Mouse (Mus musculus): ENCODE results near the gene Prkag1. TPM values are rescaled to one million over a fixed set of nuclear protein-coding genes. Genes with fewer than 3 reads are reported as not detected.

Prkag1 gene
- polyA plus RNA-seq, 1 experiment from 2014 or later: 71.7 TPM

GRCm38 (mm10) chr15:98789661-98790535 lies 41.4 kb downstream of the Prkag1 start, which contains the start of gene Wnt1:
TSS of gene Wnt1 (plus strand) at chr15:98789857.
- Histone ChIP-seq H3K36me3 (ENCODE audit: control insufficient read depth, insufficient read depth, low read length) (no peaks in the 10 kb centered on the region), H3K4me2 (ENCODE audit: low read depth, low read length) (peak within 1 kb of the TSS; percentile 29; the same call in 1 of the 2 replicates), H3K4me1 (ENCODE audit: control insufficient read depth, insufficient read depth, low read length) (0 out of 2 replicates have a peak, but pooled peaks cover 9% of the 10 kb centered on the region), H3K27me3 (replicated peaks; ENCODE audit: control insufficient read depth, insufficient read depth, low read length) (peaks cover 81% of the 10 kb centered on the region), H3K9me3 (ENCODE audit: control insufficient read depth, low read length) (peaks cover 4% of the 10 kb centered on the region; the same call in 1 of the 2 replicates), H3K4me3 (ENCODE audit: low read depth, low read length) (peak within 1 kb of the TSS; percentile 16), H3K27ac (replicated peaks; ENCODE audit: low read depth, low read length) (no peak within 1 kb of the TSS), H3K9ac (ENCODE audit: low read depth, low read length) (no peak within 1 kb of the TSS)
- DNase-seq (ENCODE audit: low spot score) (no peak), ATAC-seq (ENCODE audit: low read depth) (no peak)
- 3% methylated on average over 43 of the region's 51 CpGs for WGBS

- Histone ChIP-seq H3K4me2 (ENCODE audit: low read depth, low read length) (no peak overlapping the region), H3K27ac (replicated peaks; ENCODE audit: low read depth, low read length) (no peak overlapping the region), H3K4me1 (ENCODE audit: control insufficient read depth, insufficient read depth, low read length) (0 out of 2 replicates have a peak, but pooled peaks cover 9% of the 10 kb centered on the region), H3K27me3 (replicated peaks; ENCODE audit: control insufficient read depth, insufficient read depth, low read length) (peaks cover 73% of the 10 kb centered on the region), H3K9me3 (ENCODE audit: control insufficient read depth, low read length) (peaks cover 4% of the 10 kb centered on the region; the same call in 1 of the 2 replicates), H3K36me3 (ENCODE audit: control insufficient read depth, insufficient read depth, low read length) (no peaks in the 10 kb centered on the region), H3K9ac (ENCODE audit: low read depth, low read length) (no peak overlapping the region), H3K4me3 (ENCODE audit: low read depth, low read length) (peak overlapping the region; percentile 14; the same call in 1 of the 2 replicates)
- ATAC-seq (ENCODE audit: low read depth): no peak
- no peak for DNase-seq (ENCODE audit: low spot score)
- 11% methylated on average over 24 of the region's 24 CpGs for WGBS
These were observed 42.2 kb downstream of the Prkag1 start for GRCm38 (mm10) chr15:98788972-98789660.

- Histone ChIP-seq H3K4me2 (ENCODE audit: low read depth, low read length) (no peak overlapping the region), H3K27ac (replicated peaks; ENCODE audit: low read depth, low read length) (no peak overlapping the region), H3K4me3 (ENCODE audit: low read depth, low read length) (no peak overlapping the region), H3K4me1 (ENCODE audit: control insufficient read depth, insufficient read depth, low read length) (0 out of 2 replicates have a peak, but pooled peaks cover 8% of the 10 kb centered on the region), H3K9me3 (ENCODE audit: control insufficient read depth, low read length) (peaks cover 4% of the 10 kb centered on the region; the same call in 1 of the 2 replicates), H3K9ac (ENCODE audit: low read depth, low read length) (no peak overlapping the region), H3K36me3 (ENCODE audit: control insufficient read depth, insufficient read depth, low read length) (no peaks in the 10 kb centered on the region), H3K27me3 (replicated peaks; ENCODE audit: control insufficient read depth, insufficient read depth, low read length) (peaks cover 66% of the 10 kb centered on the region)
- DNase-seq (ENCODE audit: low spot score) (no peak), ATAC-seq (ENCODE audit: low read depth) (no peak)
- WGBS: 40% methylated on average over 4 of the region's 4 CpGs
These were observed 43.4 kb downstream of the Prkag1 start for GRCm38 (mm10) chr15:98787930-98788329.

GRCm38 (mm10) chr15:98785744-98786143 lies 45.6 kb downstream of the Prkag1 start:
- no peak overlapping the region for H3K4me2 ChIP-seq (ENCODE audit: low read depth, low read length)
- no peak overlapping the region for H3K27ac ChIP-seq (replicated peaks; ENCODE audit: low read depth, low read length)
- no peak overlapping the region for H3K4me3 ChIP-seq (ENCODE audit: low read depth, low read length)
- H3K9ac ChIP-seq (ENCODE audit: low read depth, low read length): no peak overlapping the region
- WGBS: 39% methylated on average over 7 of the region's 7 CpGs
- no peaks in the 10 kb centered on the region for H3K36me3 ChIP-seq (ENCODE audit: control insufficient read depth, insufficient read depth, low read length)
- ATAC-seq (ENCODE audit: low read depth) (no peak), DNase-seq (ENCODE audit: low spot score) (no peak)
- H3K9me3 ChIP-seq (ENCODE audit: control insufficient read depth, low read length): peaks cover 4% of the 10 kb centered on the region; the same call in 1 of the 2 replicates
- H3K4me1 ChIP-seq (ENCODE audit: control insufficient read depth, insufficient read depth, low read length): no peaks in the 10 kb centered on the region
- peaks cover 57% of the 10 kb centered on the region for H3K27me3 ChIP-seq (replicated peaks; ENCODE audit: control insufficient read depth, insufficient read depth, low read length)

- H3K4me2 ChIP-seq (ENCODE audit: low read depth, low read length): no peak overlapping the region
- ATAC-seq (ENCODE audit: low read depth) (no peak), DNase-seq (ENCODE audit: low spot score) (no peak)
- no peak overlapping the region for H3K4me3 ChIP-seq (ENCODE audit: low read depth, low read length)
- H3K27me3 ChIP-seq (replicated peaks; ENCODE audit: control insufficient read depth, insufficient read depth, low read length): peaks cover 63% of the 10 kb centered on the region
- no peaks in the 10 kb centered on the region for H3K36me3 ChIP-seq (ENCODE audit: control insufficient read depth, insufficient read depth, low read length)
- H3K9ac ChIP-seq (ENCODE audit: low read depth, low read length): no peak overlapping the region
- peaks cover 14% of the 10 kb centered on the region; the same call in 1 of the 2 replicates for H3K4me1 ChIP-seq (ENCODE audit: control insufficient read depth, insufficient read depth, low read length)
- peaks cover 4% of the 10 kb centered on the region; the same call in 1 of the 2 replicates for H3K9me3 ChIP-seq (ENCODE audit: control insufficient read depth, low read length)
- 25% methylated on average over 6 of the region's 6 CpGs for WGBS
- no peak overlapping the region for H3K27ac ChIP-seq (replicated peaks; ENCODE audit: low read depth, low read length)
These were observed 50.2 kb downstream of the Prkag1 start for GRCm38 (mm10) chr15:98781166-98781565.

GRCm38 (mm10) chr15:98780573-98780972 lies 50.7 kb downstream of the Prkag1 start:
- H3K4me3 ChIP-seq (ENCODE audit: low read depth, low read length): no peak overlapping the region
- H3K4me1 ChIP-seq (ENCODE audit: control insufficient read depth, insufficient read depth, low read length): peaks cover 14% of the 10 kb centered on the region; the same call in 1 of the 2 replicates
- H3K9me3 ChIP-seq (ENCODE audit: control insufficient read depth, low read length): no peaks in the 10 kb centered on the region
- ATAC-seq (ENCODE audit: low read depth): peak; percentile 58
- H3K36me3 ChIP-seq (ENCODE audit: control insufficient read depth, insufficient read depth, low read length): no peaks in the 10 kb centered on the region
- 2% methylated on average over 9 of the region's 13 CpGs for WGBS
- H3K9ac ChIP-seq (ENCODE audit: low read depth, low read length): 0 out of 2 replicates have a peak overlapping the region, but pooled peaks have one; percentile 1
- DNase-seq (ENCODE audit: low spot score): peak; percentile 65
- H3K4me2 ChIP-seq (ENCODE audit: low read depth, low read length): peak overlapping the region; percentile 15
- H3K27me3 ChIP-seq (replicated peaks; ENCODE audit: control insufficient read depth, insufficient read depth, low read length): peaks cover 69% of the 10 kb centered on the region
- H3K27ac ChIP-seq (replicated peaks; ENCODE audit: low read depth, low read length): no peak overlapping the region

GRCm38 (mm10) chr15:98780075-98780474 lies 51.2 kb downstream of the Prkag1 start:
- no peak overlapping the region for H3K4me3 ChIP-seq (ENCODE audit: low read depth, low read length)
- 2% methylated on average over 8 of the region's 8 CpGs for WGBS
- peaks cover 14% of the 10 kb centered on the region; the same call in 1 of the 2 replicates for H3K4me1 ChIP-seq (ENCODE audit: control insufficient read depth, insufficient read depth, low read length)

GRCm38 (mm10) chr15:98778806-98779205 lies 52.5 kb downstream of the Prkag1 start:
- Histone ChIP-seq H3K4me3 (ENCODE audit: low read depth, low read length) (peak overlapping the region; percentile 37; the same call in 1 of the 2 replicates), H3K27me3 (replicated peaks; ENCODE audit: control insufficient read depth, insufficient read depth, low read length) (peaks cover 87% of the 10 kb centered on the region), H3K36me3 (ENCODE audit: control insufficient read depth, insufficient read depth, low read length) (no peaks in the 10 kb centered on the region), H3K4me2 (ENCODE audit: low read depth, low read length) (peak overlapping the region; percentile 50; the same call in 1 of the 2 replicates), H3K9me3 (ENCODE audit: control insufficient read depth, low read length) (no peaks in the 10 kb centered on the region), H3K27ac (replicated peaks; ENCODE audit: low read depth, low read length) (no peak overlapping the region), H3K9ac (ENCODE audit: low read depth, low read length) (no peak overlapping the region), H3K4me1 (ENCODE audit: control insufficient read depth, insufficient read depth, low read length) (peaks cover 14% of the 10 kb centered on the region; the same call in 1 of the 2 replicates)
- ATAC-seq (ENCODE audit: low read depth): no peak
- WGBS: 7% methylated on average over 3 of the region's 11 CpGs
- DNase-seq (ENCODE audit: low spot score): no peak

More at GRCm38 (mm10) chr15:98780075-98780474, 51.2 kb downstream of the Prkag1 start:
- Histone ChIP-seq H3K9ac (ENCODE audit: low read depth, low read length) (0 out of 2 replicates have a peak overlapping the region, but pooled peaks have one; percentile 1), H3K4me2 (ENCODE audit: low read depth, low read length) (peak overlapping the region; percentile 15), H3K9me3 (ENCODE audit: control insufficient read depth, low read length) (no peaks in the 10 kb centered on the region), H3K36me3 (ENCODE audit: control insufficient read depth, insufficient read depth, low read length) (no peaks in the 10 kb centered on the region), H3K27ac (replicated peaks; ENCODE audit: low read depth, low read length) (no peak overlapping the region), H3K27me3 (replicated peaks; ENCODE audit: control insufficient read depth, insufficient read depth, low read length) (peaks cover 74% of the 10 kb centered on the region)
- ATAC-seq (ENCODE audit: low read depth) (no peak), DNase-seq (ENCODE audit: low spot score) (no peak)

Data from embryonic facial prominence, embryonic 14.5 days (tissue).